Mouse (Mus musculus) bone marrow macrophage, adult 2 months (primary cell): ENCODE measurements around the gene Apol6.

ENCODE experiments used
- CTCF ChIP-seq: IDR thresholded peaks from 2 replicates; pipeline ENCODE4 v1.5.1; 2012; ENCODE audit warnings: low read depth, mild to moderate bottlenecking, low read length, moderate library complexity
- POLR2A ChIP-seq: IDR thresholded peaks from 2 replicates; pipeline ENCODE4 v1.6.1; 2012; ENCODE audit warnings: mild to moderate bottlenecking, low read depth, low read length, borderline replicate concordance

- no peak for TF ChIP-seq POLR2A
- no peak for TF ChIP-seq CTCF
These were observed at the start of gene Apol6 for GRCm38 (mm10) chr15:77044597-77045320.
